Mouse (Mus musculus): ENCODE measurements around the gene Cnnm1.

Gene Cnnm1

GRCm38 (mm10) chr19:43440112-43440737 is at the start of gene Cnnm1:
Cnnm1 (plus strand) TSS chr19:43440436.
- peak; percentile 75 for DNase-seq

GRCm38 (mm10) chr19:43396327-43396726 is 43.9 kb upstream of the Cnnm1 start:
- peak; percentile 32 for DNase-seq

GRCm38 (mm10) chr19:43407181-43407580 is 33.1 kb upstream of the Cnnm1 start:
- no peak for DNase-seq

GRCm38 (mm10) chr19:43415565-43415964 is 24.7 kb upstream of the Cnnm1 start:
- no peak for DNase-seq

- no peak for DNase-seq
Measured at GRCm38 (mm10) chr19:43420506-43420905, 19.7 kb upstream of the Cnnm1 start.

- DNase-seq: no peak
Measured at GRCm38 (mm10) chr19:43424082-43424481, 16.2 kb upstream of the Cnnm1 start.

GRCm38 (mm10) chr19:43427446-43428224 is 12.6 kb upstream of the Cnnm1 start:
- no peak for DNase-seq

GRCm38 (mm10) chr19:43439246-43439645 is 990 bp upstream of the Cnnm1 start:
- no peak for DNase-seq

- DNase-seq: peak; percentile 54
Measured at GRCm38 (mm10) chr19:43440768-43441660, 778 bp downstream of the Cnnm1 start.

GRCm38 (mm10) chr19:43441661-43441990 is 1.4 kb downstream of the Cnnm1 start:
- DNase-seq: no peak

GRCm38 (mm10) chr19:43442269-43442668 is 2.0 kb downstream of the Cnnm1 start:
- DNase-seq: no peak

GRCm38 (mm10) chr19:43442906-43443305 is 2.7 kb downstream of the Cnnm1 start:
- no peak for DNase-seq

GRCm38 (mm10) chr19:43444636-43445205 is 4.5 kb downstream of the Cnnm1 start:
- DNase-seq: no peak

- no peak for DNase-seq
Measured at GRCm38 (mm10) chr19:43451563-43451962, 11.3 kb downstream of the Cnnm1 start.

GRCm38 (mm10) chr19:43452176-43452575 is 11.9 kb downstream of the Cnnm1 start:
- DNase-seq: no peak

GRCm38 (mm10) chr19:43453025-43453424 is 12.8 kb downstream of the Cnnm1 start:
- no peak for DNase-seq

- DNase-seq: no peak
Measured at GRCm38 (mm10) chr19:43459948-43460347, 19.7 kb downstream of the Cnnm1 start.

- DNase-seq: no peak
Measured at GRCm38 (mm10) chr19:43460481-43460880, 20.2 kb downstream of the Cnnm1 start.

- no peak for DNase-seq
Measured at GRCm38 (mm10) chr19:43462141-43462540, 21.9 kb downstream of the Cnnm1 start.

GRCm38 (mm10) chr19:43463546-43464293 is 23.5 kb downstream of the Cnnm1 start:
- no peak for DNase-seq

GRCm38 (mm10) chr19:43464294-43464687 is 24.1 kb downstream of the Cnnm1 start:
- DNase-seq: no peak

- no peak for DNase-seq
Measured at GRCm38 (mm10) chr19:43465076-43465475, 24.8 kb downstream of the Cnnm1 start.

All from right cerebral cortex, postnatal 4 days (tissue).